Mouse (Mus musculus): Measurements from ENCODE around the gene Tubg1. TPM values are rescaled to one million over a fixed set of nuclear protein-coding genes. Genes with fewer than 3 reads are reported as not detected.

The Tubg1 gene
- 30.2 and 32.6 TPM in 2 replicates for polyA plus RNA-seq (2012; rRNA removed)

DNA sequence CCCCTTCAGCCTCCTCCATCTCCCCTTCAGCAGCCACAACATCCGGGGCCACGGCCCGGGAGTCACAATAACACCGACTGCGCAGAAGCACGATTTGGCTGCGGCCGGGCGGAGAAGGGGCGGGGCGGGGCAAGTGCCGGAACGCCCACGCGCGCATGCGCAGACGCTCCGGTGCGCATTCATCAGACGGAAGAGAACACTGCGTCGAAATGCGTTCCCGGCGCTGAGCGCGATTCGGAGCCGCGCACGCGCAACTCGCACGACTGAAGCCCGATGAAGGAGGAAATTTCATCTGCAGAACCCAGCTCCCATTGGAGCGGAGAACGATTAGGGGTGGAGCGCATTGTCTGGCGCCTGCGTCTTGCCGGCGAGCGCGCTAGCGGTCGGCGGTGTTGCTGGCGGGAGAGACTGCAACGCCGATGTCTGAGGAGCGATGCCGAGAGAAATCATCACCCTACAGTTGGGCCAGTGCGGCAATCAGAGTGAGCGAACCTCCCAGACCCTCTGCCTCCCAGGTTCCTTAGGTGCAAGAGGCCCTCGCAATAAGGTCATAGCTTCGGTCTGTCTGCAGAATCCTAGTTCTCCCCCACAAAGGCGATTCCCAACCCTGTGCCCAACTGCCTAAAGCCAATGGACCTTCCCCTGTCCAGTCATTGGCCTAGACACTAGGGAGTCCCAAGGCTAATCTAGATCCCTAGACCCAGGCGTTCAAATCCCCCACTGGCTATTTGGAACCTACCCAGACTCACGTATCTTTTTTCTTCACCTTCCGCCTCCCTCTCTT lies at the start of gene Tubg1, which contains the start of gene Retreg3:
Tubg1 (plus strand) TSS at position 178 of the 784 bp plus-strand sequence.
Retreg3 (minus strand) TSS at position 133 of the 784 bp plus-strand sequence.

DNA sequence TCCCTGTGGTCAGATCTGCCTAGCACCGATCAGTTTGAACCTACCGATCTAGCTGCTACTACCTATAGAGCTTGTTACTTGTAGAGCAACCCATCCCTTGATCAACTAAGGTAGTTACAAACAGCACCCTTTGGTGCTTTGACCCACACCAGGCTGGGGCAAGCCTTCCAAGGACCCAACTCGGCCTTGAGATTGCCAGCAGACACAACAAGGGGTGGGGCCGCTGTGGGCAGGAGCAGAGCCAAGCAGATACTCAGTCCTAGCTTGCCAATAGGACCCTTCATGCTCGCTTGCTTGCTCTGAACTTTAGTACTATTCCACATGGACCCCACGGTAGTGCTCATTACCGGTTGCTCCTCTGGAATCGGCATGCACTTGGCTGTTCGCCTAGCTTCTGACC lies 41.6 kb upstream of the Tubg1 start, which contains the start of gene Hsd17b1:
Hsd17b1 (plus strand) TSS at position 291 of the 400 bp plus-strand sequence.

DNA sequence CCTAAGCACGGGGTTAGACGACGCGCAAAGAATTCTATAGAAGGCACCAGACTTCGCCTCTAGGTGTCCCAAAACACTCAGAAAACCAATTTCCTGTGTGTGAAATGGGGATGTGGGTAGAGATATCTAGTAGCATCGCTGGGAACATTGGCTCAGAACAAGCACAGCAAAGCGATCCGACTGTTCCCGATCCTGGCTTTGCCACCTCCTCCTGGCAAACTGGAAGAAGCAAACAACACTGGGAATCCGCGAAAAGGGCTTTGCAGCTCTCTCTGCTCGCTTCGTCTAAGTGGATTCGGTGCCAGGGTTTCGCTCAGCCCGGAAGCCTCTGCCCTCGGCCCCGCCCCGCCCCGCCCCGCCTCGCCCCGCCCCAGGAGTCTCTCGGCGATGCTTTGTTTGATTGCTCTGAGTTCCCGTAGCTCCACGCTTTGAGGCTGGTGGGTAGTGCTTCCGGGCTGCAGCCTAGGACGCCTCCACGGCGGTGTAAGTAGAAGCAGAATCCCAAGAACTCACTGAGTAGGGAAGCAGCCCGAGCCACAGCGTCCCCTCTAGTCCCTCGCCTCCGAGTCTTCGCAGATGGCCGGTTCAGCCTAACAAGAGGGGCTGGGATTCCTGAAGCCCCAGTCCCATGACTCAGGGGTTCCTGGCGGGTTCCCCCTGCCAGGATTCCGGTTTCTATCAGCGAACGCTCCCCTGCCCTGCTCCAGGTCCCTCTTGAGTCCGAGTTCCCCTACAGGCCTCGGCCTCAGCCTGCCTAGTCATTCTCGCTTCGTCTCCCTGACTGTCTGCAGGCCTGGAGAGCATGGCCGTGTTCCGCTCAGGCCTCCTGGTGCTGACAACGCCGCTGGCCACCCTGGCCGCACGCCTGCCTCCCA lies 37.3 kb upstream of the Tubg1 start, which contains the start of gene Coasy:
Coasy (plus strand) TSS at position 358 of the 875 bp plus-strand sequence.

DNA sequence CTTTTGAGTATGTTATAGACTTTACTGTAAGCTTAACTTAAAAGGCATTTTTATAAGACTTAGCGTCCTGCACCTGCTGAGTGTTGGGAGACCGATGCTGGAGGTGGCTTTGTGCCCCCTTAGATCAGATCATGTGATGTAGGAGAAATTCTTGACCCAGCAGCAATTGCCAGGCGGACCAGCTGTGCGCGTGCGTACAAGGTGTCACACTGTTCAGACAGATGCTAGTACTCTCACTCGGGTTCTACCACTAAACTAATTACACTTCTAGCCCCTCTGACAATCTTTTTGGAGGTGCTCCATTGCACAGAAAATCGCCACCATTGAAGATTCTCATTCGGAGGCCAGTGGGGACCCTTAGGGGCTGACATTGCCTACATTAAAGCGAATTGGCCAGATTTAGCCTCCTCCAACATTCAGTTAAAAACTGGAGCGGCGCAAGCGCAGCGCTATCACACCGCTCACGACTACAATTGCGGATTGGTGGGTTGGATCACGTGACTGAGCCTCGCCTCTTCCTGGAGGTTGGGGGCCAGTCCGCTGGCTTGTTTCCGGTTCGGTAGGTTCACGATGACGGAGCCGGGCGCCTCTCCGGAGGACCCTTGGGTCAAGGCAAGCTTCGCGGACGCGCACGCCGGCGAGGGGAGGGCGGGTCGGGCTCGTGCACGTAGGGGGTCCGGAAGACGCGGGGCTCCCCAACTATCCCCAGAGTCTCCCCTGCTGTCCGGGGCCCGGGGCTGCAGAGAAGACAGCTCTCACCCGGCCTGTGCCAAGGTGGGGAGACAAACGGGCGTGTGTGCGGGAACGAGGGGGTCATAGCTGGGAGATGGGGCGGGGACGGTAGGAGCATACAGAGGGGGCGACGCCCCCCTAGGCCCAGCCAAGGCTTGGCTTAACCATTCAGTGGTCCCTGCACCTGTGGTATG lies 32.7 kb upstream of the Tubg1 start, which contains the start of gene Mlx:
Mlx (plus strand) TSS at position 522 of the 926 bp plus-strand sequence.

GRCm38 (mm10) chr11:101095314-101096024 lies 24.3 kb upstream of the Tubg1 start, which contains the start of gene Psmc3ip:
TSS of gene Psmc3ip (minus strand) at chr11:101095436.

DNA sequence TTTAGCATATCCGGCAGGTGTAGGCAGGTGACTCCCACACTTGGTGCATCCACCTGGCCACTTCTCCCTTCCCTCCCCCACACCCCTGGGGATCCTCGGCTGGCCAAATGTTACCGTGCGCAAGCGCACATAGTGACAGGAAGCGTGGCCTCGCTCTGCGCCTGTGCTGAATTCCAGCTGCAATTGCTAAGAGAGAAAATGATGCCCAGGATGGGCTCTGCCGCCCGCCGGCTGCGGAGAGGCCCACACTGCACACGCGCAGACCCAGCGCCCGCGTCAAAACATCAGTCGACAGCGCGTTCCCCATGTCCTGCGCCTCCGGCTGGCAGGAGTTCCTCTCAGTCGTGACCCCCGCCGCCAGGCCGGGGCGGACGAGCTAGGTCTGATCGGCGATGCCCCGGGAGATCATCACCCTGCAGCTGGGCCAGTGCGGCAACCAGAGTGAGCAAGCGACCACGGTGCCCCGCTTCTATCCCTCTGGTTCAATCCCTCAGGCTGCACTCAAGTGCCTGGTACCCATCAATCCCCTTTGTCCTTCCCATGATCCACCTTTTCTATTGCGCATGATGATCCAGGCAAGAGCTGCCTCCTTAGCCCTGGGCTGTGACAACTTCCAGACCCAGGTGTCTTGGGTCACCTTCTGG lies 36.1 kb downstream of the Tubg1 start, which contains the start of gene Tubg2:
Tubg2 (plus strand) TSS at position 180 of the 644 bp plus-strand sequence.

GRCm38 (mm10) chr11:101170354-101170810 lies 50.6 kb downstream of the Tubg1 start, which contains the start of gene Cntnap1:
TSS of gene Cntnap1 (plus strand) at chr11:101170523.

DNA sequence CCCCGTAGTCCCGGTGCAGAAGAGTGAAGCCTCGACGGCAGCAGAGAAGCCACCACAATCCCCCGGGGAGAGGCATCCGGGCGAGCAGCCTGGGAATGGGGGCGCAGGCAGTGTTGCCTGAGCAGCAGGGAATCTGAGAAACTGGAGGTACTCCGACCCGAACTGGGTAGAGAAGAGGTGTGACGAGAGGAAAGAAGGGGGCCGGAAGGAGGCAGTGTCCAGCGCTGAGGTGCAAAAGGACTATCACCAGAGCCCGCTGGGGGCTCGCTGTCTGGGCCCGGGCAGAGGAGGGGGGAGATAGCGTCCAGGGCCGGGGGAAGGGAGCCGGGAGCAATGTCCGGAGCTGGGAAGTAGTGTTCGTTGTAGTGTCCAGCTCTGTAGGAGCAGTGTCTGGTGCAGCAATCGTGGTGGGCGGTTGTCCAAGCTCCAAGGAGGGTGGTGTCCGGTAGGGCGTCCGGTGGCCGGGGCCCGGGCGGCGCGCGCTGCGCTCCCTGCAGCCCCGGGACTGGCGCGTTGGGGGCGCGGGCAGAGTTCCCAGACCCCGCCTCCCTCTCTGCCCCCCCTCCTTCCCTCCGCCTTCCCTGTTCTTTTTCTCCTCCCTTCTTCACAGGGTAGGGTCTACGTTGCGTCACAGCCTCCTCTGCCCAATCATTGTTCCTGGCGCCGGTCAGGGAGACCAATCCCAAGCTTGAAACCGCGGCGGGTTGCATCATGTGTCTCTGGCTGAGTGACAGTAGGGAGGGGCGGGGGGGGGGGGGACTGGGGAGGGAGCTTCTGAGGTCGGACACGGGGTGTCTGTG lies 51.3 kb downstream of the Tubg1 start, which contains the start of gene Plekhh3:
Plekhh3 (minus strand) TSS at position 541 of the 800 bp plus-strand sequence.

DNA sequence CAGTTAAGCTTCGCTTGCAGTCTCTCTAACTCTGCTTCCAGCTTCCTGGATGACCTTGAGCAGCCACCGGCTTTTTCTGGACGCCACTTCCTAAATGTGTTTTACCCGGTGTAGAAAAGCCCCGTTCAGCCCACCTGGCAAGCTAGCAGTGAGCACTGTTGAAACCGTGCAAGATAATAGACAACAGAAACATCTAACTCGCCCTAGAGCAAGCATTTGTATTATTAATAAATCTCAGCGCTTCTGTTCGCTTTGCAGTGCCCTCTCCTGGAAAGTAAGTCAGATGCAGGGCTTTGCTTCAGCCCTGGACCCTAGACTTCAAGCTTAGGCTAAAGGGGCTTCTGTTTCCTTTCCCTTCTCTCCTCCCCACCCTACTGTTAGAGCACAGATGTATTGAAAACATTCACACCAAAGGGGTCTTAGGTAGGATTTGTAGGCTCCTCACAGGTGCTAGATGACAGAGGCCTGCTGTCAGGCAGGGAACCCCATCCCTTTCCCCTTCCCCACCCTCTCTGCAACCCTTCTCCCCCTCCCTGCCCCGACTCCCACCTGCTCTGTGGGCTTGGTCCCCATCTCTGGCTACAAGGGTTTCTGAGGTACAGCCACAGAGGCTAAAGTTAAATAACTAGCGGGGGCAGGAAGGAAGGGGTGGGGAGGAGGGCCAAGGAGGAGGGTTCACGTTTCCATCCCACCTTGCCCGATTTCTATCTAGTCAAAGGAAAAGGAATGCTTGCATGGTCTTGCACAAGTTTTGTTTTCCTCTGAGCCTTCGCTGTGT lies 55.3 kb downstream of the Tubg1 start, which contains the start of gene Ccr10:
Ccr10 (minus strand) TSS at position 593 of the 778 bp plus-strand sequence.

Other genes with a start within 250 kb of the Tubg1 start
- gene Stat3, start 180.4 kb upstream of the Tubg1 start, polyA plus RNA-seq (2012; rRNA removed) = 35.0 and 48.7 TPM in 2 replicates
- gene Cavin1, start 149.1 kb upstream of the Tubg1 start, polyA plus RNA-seq (2012; rRNA removed) = 20.4 and 38.1 TPM in 2 replicates
- 146 and 170 TPM in 2 replicates for gene Atp6v0a1, start 110.5 kb upstream of the Tubg1 start, polyA plus RNA-seq (2012; rRNA removed)
- gene Naglu, start 49.9 kb upstream of the Tubg1 start, polyA plus RNA-seq (2012; rRNA removed) = 9.0 and 11.7 TPM in 2 replicates
- 0.57 and 0.60 TPM in 2 replicates for gene Hsd17b1, start 41.5 kb upstream of the Tubg1 start, polyA plus RNA-seq (2012; rRNA removed)
- 53.2 and 56.6 TPM in 2 replicates for gene Coasy, start 37.4 kb upstream of the Tubg1 start, polyA plus RNA-seq (2012; rRNA removed)
- gene Mlx, start 32.7 kb upstream of the Tubg1 start, polyA plus RNA-seq (2012; rRNA removed) = 55.4 and 59.4 TPM in 2 replicates
- 26.7 and 35.7 TPM in 2 replicates for gene Psmc3ip, start 24.5 kb upstream of the Tubg1 start, polyA plus RNA-seq (2012; rRNA removed)
- 61.6 and 65.4 TPM in 2 replicates for gene Retreg3, start within 50 bp of the Tubg1 start, polyA plus RNA-seq (2012; rRNA removed)
- gene Tubg2, start 36.0 kb downstream of the Tubg1 start, polyA plus RNA-seq (2012; rRNA removed) = 25.1 and 25.6 TPM in 2 replicates
- gene Cntnap1, start 50.6 kb downstream of the Tubg1 start, polyA plus RNA-seq (2012; rRNA removed) = 3.3 and 5.1 TPM in 2 replicates
- 8.5 and 12.1 TPM in 2 replicates for gene Plekhh3, start 51.4 kb downstream of the Tubg1 start, polyA plus RNA-seq (2012; rRNA removed)
- 0.16 and 0.34 TPM in 2 replicates for gene Ccr10, start 55.5 kb downstream of the Tubg1 start, polyA plus RNA-seq (2012; rRNA removed)
- gene Ezh1, start 106.5 kb downstream of the Tubg1 start, polyA plus RNA-seq (2012; rRNA removed) = 27.4 and 32.0 TPM in 2 replicates
- 61.7 and 80.4 TPM in 2 replicates for gene Ramp2, start 126.1 kb downstream of the Tubg1 start, polyA plus RNA-seq (2012; rRNA removed)
- 67.6 and 69.5 TPM in 2 replicates for gene Vps25, start 133.8 kb downstream of the Tubg1 start, polyA plus RNA-seq (2012; rRNA removed)
- 5.1 and 10.7 TPM in 2 replicates for gene Wnk4, start 140.6 kb downstream of the Tubg1 start, polyA plus RNA-seq (2012; rRNA removed)
- gene Cntd1, start 159.1 kb downstream of the Tubg1 start, polyA plus RNA-seq (2012; rRNA removed) = 0.93 and 1.1 TPM in 2 replicates
- gene Coa3, start 159.2 kb downstream of the Tubg1 start, polyA plus RNA-seq (2012; rRNA removed) = 153 and 181 TPM in 2 replicates
- 116 and 133 TPM in 2 replicates for gene Becn1, start 182.3 kb downstream of the Tubg1 start, polyA plus RNA-seq (2012; rRNA removed)
- 118 and 123 TPM in 2 replicates for gene Psme3, start 196.3 kb downstream of the Tubg1 start, polyA plus RNA-seq (2012; rRNA removed)
- gene Aoc2, start 205.1 kb downstream of the Tubg1 start, polyA plus RNA-seq (2012; rRNA removed) = 9.5 and 10.2 TPM in 2 replicates
- gene Aoc3, start 210.7 kb downstream of the Tubg1 start, polyA plus RNA-seq (2012; rRNA removed) = 0.27 and 0.85 TPM in 2 replicates
- not detected in 2 replicates for gene G6pc, start 247.6 kb downstream of the Tubg1 start, polyA plus RNA-seq (2012; rRNA removed)

Measured in central nervous system, embryonic 14 days (tissue).